Mouse (Mus musculus): Measurements from ENCODE around the gene Phf21a.

The Phf21a gene

GRCm38 (mm10) chr2:92362571-92363228 is 269.8 kb downstream of the Phf21a start:
- DNase-seq (ENCODE audit: low spot score) = no peak

DNA sequence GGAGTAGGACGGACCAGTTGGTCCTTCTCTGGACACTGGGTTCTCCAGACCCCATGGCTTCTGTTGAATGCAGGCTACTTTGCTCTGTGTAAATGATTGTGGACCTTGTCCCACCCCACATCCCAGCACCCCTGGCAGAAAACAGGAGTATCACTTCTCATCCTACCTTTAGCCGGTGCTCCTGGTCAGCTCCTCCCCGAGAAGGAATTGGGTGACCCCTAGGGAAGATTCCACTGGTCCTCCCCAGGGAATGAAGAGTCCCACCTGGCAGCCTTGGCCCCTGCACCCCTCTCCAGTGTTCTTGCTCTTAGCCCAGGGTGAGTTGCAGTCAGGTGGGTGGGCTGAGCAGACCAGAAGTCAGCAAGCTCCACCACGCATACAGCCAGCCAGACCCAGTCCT is 271.2 kb downstream of the Phf21a start:
- DNase-seq (ENCODE audit: low spot score) = no peak

DNA sequence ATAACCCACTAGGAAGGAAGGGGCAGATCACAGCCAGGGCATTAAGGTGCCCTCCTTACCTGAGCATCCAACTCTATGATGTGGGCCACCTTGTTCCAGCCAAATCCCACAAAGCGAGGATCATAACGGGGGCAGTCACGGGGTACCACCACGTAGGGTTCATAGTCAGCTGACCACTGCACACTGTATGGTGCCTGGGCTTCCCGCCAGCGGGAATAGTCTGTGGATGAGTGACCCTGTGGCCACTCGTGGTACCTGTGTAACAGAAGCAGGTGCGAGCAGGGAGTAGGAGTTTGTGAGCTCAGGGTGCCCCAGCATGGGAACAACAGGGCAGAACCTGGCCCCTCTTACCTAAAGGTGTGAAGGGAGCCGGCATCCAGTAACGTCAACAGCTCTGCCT is 272.7 kb downstream of the Phf21a start:
- no peak for DNase-seq (ENCODE audit: low spot score)

DNA sequence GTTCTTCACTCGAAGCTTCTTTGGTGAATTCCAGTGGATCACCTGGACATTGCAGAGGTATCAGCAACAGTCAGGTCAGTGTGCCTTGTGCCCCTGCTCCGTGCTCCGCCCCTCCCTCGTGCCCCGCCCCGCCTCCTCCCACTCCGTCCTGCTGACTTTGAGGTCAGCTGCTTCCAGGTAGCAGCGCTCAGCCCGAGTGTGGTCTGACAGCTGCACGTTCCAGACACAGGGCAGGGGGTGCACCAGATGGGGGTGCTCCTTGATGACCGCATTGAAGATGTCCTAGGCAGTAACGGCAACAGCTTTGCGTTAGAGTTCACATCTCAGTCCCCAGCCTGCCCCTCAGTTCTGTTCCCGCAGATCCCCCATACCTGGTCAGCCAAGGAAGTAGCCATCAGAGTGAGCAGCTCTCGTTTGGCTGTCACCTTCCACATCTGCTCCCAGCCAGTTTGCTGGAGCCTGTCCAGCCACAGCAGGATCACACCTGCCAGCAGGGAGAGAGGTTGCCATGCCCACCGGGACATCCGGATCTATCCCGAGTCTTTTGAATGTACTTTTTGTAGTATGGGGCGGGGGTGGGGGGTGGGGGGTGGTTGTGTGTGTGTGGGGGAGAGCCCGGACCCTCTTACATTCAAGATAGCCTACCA is 274.6 kb downstream of the Phf21a start:
- no peak for DNase-seq (ENCODE audit: low spot score)

- DNase-seq (ENCODE audit: low spot score) = no peak
Measured at GRCm38 (mm10) chr2:92370375-92370774, 277.5 kb downstream of the Phf21a start.

GRCm38 (mm10) chr2:92370821-92371805 is 278.2 kb downstream of the Phf21a start:
- DNase-seq (ENCODE audit: low spot score) = peak; percentile 58

DNA sequence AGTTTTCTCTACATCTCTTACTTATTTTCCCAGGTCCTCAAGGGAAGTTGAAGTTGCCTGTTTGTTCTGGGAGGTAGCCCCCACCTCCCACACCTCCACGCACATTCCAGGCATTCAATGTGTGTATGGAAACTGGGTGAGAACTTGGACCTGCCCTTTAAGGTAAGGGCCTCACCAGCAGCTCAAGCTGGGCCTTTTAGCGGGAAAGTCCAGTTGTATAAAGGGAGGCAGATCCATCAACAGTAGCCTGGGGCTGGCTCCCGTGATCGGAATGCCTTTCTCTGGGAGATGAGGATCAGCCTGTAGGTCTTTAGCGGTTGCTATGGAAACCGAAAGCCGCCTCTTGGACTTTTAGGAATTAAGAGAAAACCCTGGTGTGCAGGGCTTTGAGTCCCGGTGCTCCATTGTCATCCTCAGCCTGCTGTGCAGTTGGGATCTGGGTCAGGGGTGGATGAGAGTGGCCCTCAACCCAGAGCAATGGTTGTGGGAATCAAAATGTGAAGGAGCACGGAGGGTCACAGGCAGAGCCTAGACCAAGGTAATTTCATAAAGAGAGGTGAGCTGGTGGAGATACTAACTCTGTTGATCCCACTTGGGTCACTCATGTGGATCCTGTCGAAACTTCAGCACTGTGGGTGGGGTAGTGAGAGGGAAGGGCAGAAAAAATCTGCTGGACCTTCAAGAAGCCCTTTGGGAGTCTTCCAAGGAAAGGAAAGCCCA is 279.2 kb downstream of the Phf21a start:
- DNase-seq (ENCODE audit: low spot score) = peak; percentile 23

GRCm38 (mm10) chr2:92372767-92373436 is 280.0 kb downstream of the Phf21a start:
- no peak for DNase-seq (ENCODE audit: low spot score)

- no peak for DNase-seq (ENCODE audit: low spot score)
Measured at GRCm38 (mm10) chr2:92373437-92373813, 280.5 kb downstream of the Phf21a start.

DNA sequence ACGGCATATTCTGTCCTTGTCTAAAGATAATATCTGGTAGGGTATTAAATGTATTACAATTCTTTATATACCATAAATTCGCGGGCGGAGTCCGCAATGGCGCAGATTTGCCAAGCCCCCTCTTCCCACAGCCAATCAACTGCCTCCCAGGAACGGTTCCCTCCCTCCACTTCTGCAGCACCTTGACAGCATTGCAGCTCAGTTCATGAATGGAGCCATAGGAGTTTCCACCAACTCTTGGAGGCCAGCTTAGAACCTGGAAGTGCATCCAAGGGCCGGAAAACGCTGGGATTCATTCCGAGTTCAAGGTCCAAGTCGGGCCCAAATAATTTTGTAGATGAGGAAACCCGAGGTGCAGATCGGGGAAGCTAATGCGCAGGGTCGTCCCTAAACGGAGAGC is 281.6 kb downstream of the Phf21a start, which contains the start of the genes Pex16 and Large2:
Gene Pex16, plus strand, starts transcription at position 163 of the 400 bp plus-strand sequence.
Gene Large2, minus strand, starts transcription at position 356 of the 400 bp plus-strand sequence.
- peak; percentile 25 for DNase-seq (ENCODE audit: low spot score)

DNA sequence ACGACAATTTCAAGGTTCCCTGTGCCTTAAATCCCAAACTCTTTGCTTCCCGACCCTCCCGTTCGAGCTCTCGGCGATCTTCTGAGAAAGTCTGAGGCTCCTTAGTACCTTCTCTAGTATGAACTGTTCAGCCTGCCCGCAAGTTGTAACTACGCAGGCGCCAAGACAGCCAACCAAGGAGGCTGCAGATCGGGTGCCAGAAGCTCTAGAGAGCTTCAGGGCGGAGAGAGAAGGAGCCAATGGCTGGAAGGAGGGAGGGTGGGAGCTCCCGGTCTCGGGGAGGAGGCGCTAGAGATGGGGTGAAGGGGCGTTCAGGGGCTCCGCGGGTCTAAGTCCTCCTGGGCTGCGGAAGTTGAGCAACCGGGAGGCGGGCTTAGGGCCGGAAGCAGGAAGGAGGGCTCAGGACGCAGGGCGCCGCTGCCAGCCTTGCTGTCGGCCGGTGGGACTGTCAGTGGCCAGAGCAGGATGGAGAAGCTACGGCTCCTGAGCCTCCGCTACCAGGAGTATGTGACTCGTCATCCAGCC is 282.2 kb downstream of the Phf21a start:
- DNase-seq (ENCODE audit: low spot score) = peak; percentile 94

- DNase-seq (ENCODE audit: low spot score) = no peak
Measured at GRCm38 (mm10) chr2:92375788-92376187, 282.9 kb downstream of the Phf21a start.

- no peak for DNase-seq (ENCODE audit: low spot score)
Measured at GRCm38 (mm10) chr2:92376300-92376699, 283.4 kb downstream of the Phf21a start.

GRCm38 (mm10) chr2:92377320-92377719 is 284.4 kb downstream of the Phf21a start:
- DNase-seq (ENCODE audit: low spot score) = no peak

GRCm38 (mm10) chr2:92379783-92380494 is 287.0 kb downstream of the Phf21a start:
- no peak for DNase-seq (ENCODE audit: low spot score)

- DNase-seq (ENCODE audit: low spot score) = no peak
Measured at GRCm38 (mm10) chr2:92380495-92381050, 287.7 kb downstream of the Phf21a start.

DNA sequence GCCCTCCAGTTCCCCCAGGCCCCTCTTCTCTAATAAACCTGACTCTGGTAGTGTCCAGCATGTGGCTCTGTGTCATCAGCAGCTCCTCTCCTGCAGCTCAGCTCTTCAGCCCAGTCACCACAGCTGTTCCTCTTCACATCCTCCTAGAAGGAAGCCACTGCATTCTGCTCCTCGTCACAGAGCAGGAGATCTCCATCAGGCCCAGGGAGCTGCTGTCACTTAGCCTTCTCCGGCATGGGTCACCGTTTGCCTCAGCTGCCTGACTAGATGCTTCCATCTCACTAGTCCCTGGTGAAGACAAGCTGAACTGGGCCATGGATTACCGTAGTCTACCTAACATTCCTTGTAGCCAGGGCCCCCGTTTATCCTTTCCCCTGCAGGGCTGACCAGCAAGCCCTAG is 288.2 kb downstream of the Phf21a start:
- DNase-seq (ENCODE audit: low spot score) = no peak

- no peak for DNase-seq (ENCODE audit: low spot score)
Measured at GRCm38 (mm10) chr2:92381901-92382588, 289.1 kb downstream of the Phf21a start, which contains the start of gene 1700029I15Rik. 1700029I15Rik (plus strand) TSS chr2:92382538.

GRCm38 (mm10) chr2:92382759-92383158 is 289.8 kb downstream of the Phf21a start:
- DNase-seq (ENCODE audit: low spot score) = no peak
